Mouse (Mus musculus): Measurements from ENCODE around the gene Hnrnpd.

The Hnrnpd gene

GRCm38 (mm10) chr5:99959960-99960359 lies 18.8 kb downstream of the Hnrnpd start:
- no peak for DNase-seq (ENCODE audit: low read depth, low spot score)

GRCm38 (mm10) chr5:99959236-99959936 lies 19.4 kb downstream of the Hnrnpd start:
- DNase-seq (ENCODE audit: low read depth, low spot score): no peak

- DNase-seq (ENCODE audit: low read depth, low spot score): no peak
Measured at GRCm38 (mm10) chr5:99958666-99959065, 20.1 kb downstream of the Hnrnpd start.

- no peak for DNase-seq (ENCODE audit: low read depth, low spot score)
Measured at GRCm38 (mm10) chr5:99953883-99954282, 24.9 kb downstream of the Hnrnpd start.

GRCm38 (mm10) chr5:99952513-99952912 lies 26.2 kb downstream of the Hnrnpd start:
- no peak for DNase-seq (ENCODE audit: low read depth, low spot score)

GRCm38 (mm10) chr5:99941776-99942502 lies 36.8 kb downstream of the Hnrnpd start:
- DNase-seq (ENCODE audit: low read depth, low spot score): no peak

GRCm38 (mm10) chr5:99941273-99941672 lies 37.5 kb downstream of the Hnrnpd start:
- no peak for DNase-seq (ENCODE audit: low read depth, low spot score)

GRCm38 (mm10) chr5:99939440-99939839 lies 39.3 kb downstream of the Hnrnpd start:
- no peak for DNase-seq (ENCODE audit: low read depth, low spot score)

GRCm38 (mm10) chr5:99931910-99932309 lies 46.8 kb downstream of the Hnrnpd start:
- no peak for DNase-seq (ENCODE audit: low read depth, low spot score)

GRCm38 (mm10) chr5:99927951-99928350 lies 50.8 kb downstream of the Hnrnpd start:
- peak; percentile 10 for DNase-seq (ENCODE audit: low read depth, low spot score)

- no peak for DNase-seq (ENCODE audit: low read depth, low spot score)
Measured at GRCm38 (mm10) chr5:99922033-99922432, 56.7 kb downstream of the Hnrnpd start.

GRCm38 (mm10) chr5:99915494-99915893 lies 63.2 kb downstream of the Hnrnpd start:
- DNase-seq (ENCODE audit: low read depth, low spot score): no peak

GRCm38 (mm10) chr5:99906181-99906956 lies 72.4 kb downstream of the Hnrnpd start, which contains the start of gene Vamp9:
Gene Vamp9, plus strand, starts transcription at chr5:99906254.
- DNase-seq (ENCODE audit: low read depth, low spot score): peak; percentile 90
